7 mouse cellular contexts compared by ENCODE assay signal in genomic region chr11:31872546-31873261, GRCm38 (mm10). TPM values are rescaled to one million over a fixed set of nuclear protein-coding genes. Genes with fewer than 3 reads are reported as not detected.
DNase-seq lines count a peak whose midpoint lies in the region; ATAC-seq lines count a peak whose summit lies in the region.

No protein-coding gene starts in this region.

- peak overlapping the region; percentile 59 to 89 for H3K4me3 ChIP-seq in heart, embryonic 14.5 days (ENCODE audit: control insufficient read depth in 1 of 2, insufficient read depth in 1 of 2, low read depth in 1 of 2, low read length in 2 of 2)
- H3K4me3 ChIP-seq in liver, embryonic 16.5 days (ENCODE audit: low read depth, low read length), result peak overlapping the region; percentile 67
- H3K4me3 ChIP-seq in stomach, embryonic 14.5 days (ENCODE audit: low read depth, low read length), result peak overlapping the region; percentile 27

- no peaks in the 10 kb centered on the region; the same call in 1 of the 2 replicates for H3K36me3 ChIP-seq in heart, embryonic 14.5 days (ENCODE audit: control insufficient read depth, insufficient read depth, low read length)
- H3K36me3 ChIP-seq in liver, embryonic 16.5 days (ENCODE audit: control insufficient read depth, insufficient read depth), result peaks cover 27% of the 10 kb centered on the region
- H3K36me3 ChIP-seq in stomach, embryonic 14.5 days (ENCODE audit: control insufficient read depth, insufficient read depth, low read length), result no peaks in the 10 kb centered on the region

- no peaks in the 10 kb centered on the region for H3K27me3 ChIP-seq in heart, embryonic 14.5 days (ENCODE audit: control insufficient read depth, insufficient read depth, low read length)
- no peaks in the 10 kb centered on the region for H3K27me3 ChIP-seq in liver, embryonic 16.5 days (ENCODE audit: control insufficient read depth, insufficient read depth, low read depth, low read length)
- no peaks in the 10 kb centered on the region for H3K27me3 ChIP-seq in stomach, embryonic 14.5 days (ENCODE audit: control insufficient read depth, insufficient read depth, low read length)

- DNase-seq in urinary bladder, postnatal 14 days (ENCODE audit: low spot score), result peak; percentile 17
- DNase-seq in urinary bladder, postnatal 10 days (ENCODE audit: low spot score), result no peak
- DNase-seq in embryo, embryonic 9.5 days (ENCODE audit: extremely low spot score), result peak; percentile 6
- peak; percentile 26 for DNase-seq in kidney, postnatal 14 days

- peaks cover 0 to 18% of the 10 kb centered on the region in 2 experiments; a peak in 3 of 4 replicates for H3K4me1 ChIP-seq in heart, embryonic 14.5 days (ENCODE audit: control insufficient read depth in 2 of 2, insufficient read depth in 2 of 2, low read length in 2 of 2)
- H3K4me1 ChIP-seq in liver, embryonic 16.5 days (ENCODE audit: control insufficient read depth, low read depth, low read length), result peaks cover 11% of the 10 kb centered on the region
- peaks cover 5% of the 10 kb centered on the region; the same call in 1 of the 2 replicates for H3K4me1 ChIP-seq in stomach, embryonic 14.5 days (ENCODE audit: control insufficient read depth, insufficient read depth, low read length)

- H3K27ac ChIP-seq in heart, embryonic 14.5 days (replicated peaks in 1 of 2; ENCODE audit: control insufficient read depth in 1 of 2, insufficient read depth in 1 of 2, low read depth in 2 of 2, low read length in 2 of 2), result peak overlapping the region; percentile 55 to 72
- peak overlapping the region; percentile 91 for H3K27ac ChIP-seq in liver, embryonic 16.5 days (ENCODE audit: low read length)
- no peak overlapping the region for H3K27ac ChIP-seq in stomach, embryonic 14.5 days (ENCODE audit: low read length)

- no peak for ATAC-seq in heart, embryonic 14.5 days (ENCODE audit: insufficient number of reproducible peaks, insufficient read depth, low FRiP score, low read depth)
- no peak for ATAC-seq in liver, embryonic 16.5 days (ENCODE audit: low read depth)
- ATAC-seq in stomach, embryonic 14.5 days (ENCODE audit: insufficient number of reproducible peaks, insufficient read depth, low FRiP score, low read depth), result no peak

- WGBS in heart, embryonic 14.5 days, result 12% methylated on average over 15 of the region's 15 CpGs
- WGBS in liver, embryonic 16.5 days (ENCODE audit: insufficient replicate concordance), result 54% methylated on average over 15 of the region's 15 CpGs
- WGBS in stomach, embryonic 14.5 days, result 53% methylated on average over 15 of the region's 15 CpGs

- H3K4me2 ChIP-seq in heart, embryonic 14.5 days (ENCODE audit: low read length), result peak overlapping the region; percentile 82
- H3K4me2 ChIP-seq in liver, embryonic 16.5 days (ENCODE audit: low read depth, low read length), result peak overlapping the region; percentile 70
- peak overlapping the region; percentile 43 for H3K4me2 ChIP-seq in stomach, embryonic 14.5 days (replicated peaks; ENCODE audit: low read depth, low read length)

- no peaks in the 10 kb centered on the region for H3K9me3 ChIP-seq in heart, embryonic 14.5 days (ENCODE audit: control insufficient read depth, low read length)
- H3K9me3 ChIP-seq in liver, embryonic 16.5 days (replicated peaks; ENCODE audit: control insufficient read depth, low read length), result no peaks in the 10 kb centered on the region
- no peaks in the 10 kb centered on the region for H3K9me3 ChIP-seq in stomach, embryonic 14.5 days (ENCODE audit: control insufficient read depth, low read depth, low read length)

- peak overlapping the region; percentile 72 for H3K9ac ChIP-seq in heart, embryonic 14.5 days (ENCODE audit: low read length)
- H3K9ac ChIP-seq in liver, embryonic 16.5 days (ENCODE audit: low read depth, low read length), result peak overlapping the region; percentile 66
- H3K9ac ChIP-seq in stomach, embryonic 14.5 days (replicated peaks; ENCODE audit: low read depth, low read length), result no peak overlapping the region

RNA-seq across cellular contexts. Expression of gene Cpeb4, which starts 0.7 kb away (rescaled TPM):
- polyA plus RNA-seq in heart, embryonic 14.5 days (2014; fragmentation: Nextera tagmentation; extraction: Ambion mirVana), result 14.8 and 15.4 TPM in 2 replicates
- 20.8 and 21.0 TPM in 2 replicates for polyA plus RNA-seq in liver, embryonic 16.5 days (2015; fragmentation: Nextera tagmentation; extraction: Ambion mirVana)
- 4.9 and 6.5 TPM in 2 replicates for polyA plus RNA-seq in stomach, embryonic 14.5 days (2014; fragmentation: Nextera tagmentation; extraction: Ambion mirVana)
